Mouse (Mus musculus) embryo, embryonic 11.5 days (tissue): ENCODE data around the gene Hist1h2bf.
"Not testable (repeated sequence)": the region's sequence is repeated elsewhere in the genome, so short reads cannot be mapped to it uniquely, and the experiment has no call there.

ENCODE experiments used
- DNase-seq: peaks from one replicate; pipeline ENCODE4 v3.0.0-alpha.2; 2012; ENCODE audit warnings: low read depth, low spot score

Hist1h2bf gene

DNA sequence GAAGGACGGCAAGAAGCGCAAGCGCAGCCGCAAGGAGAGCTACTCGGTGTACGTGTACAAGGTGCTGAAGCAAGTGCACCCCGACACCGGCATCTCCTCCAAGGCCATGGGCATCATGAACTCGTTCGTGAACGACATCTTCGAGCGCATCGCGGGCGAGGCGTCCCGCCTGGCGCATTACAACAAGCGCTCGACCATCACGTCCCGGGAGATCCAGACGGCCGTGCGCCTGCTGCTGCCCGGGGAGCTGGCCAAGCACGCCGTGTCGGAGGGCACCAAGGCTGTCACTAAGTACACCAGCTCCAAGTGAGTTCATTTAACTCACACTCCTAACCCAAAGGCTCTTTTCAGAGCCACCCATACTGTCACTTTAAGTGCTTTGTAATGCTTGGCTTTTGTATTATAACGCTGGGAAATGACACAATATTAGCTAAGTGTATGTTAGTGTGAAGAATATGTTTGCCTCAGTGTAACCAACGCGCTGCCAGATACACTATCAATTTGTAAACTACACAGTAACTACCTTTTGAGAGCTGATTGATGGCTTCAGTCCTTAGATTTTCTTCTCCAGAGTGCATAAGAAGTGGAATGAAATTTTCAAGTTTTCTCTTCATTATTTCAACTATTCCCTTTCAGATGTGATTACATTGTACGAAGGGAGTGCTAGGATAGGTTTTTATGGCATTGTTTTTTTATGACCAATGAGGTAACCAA lies 2.3 kb downstream of the Hist1h2bf start:
- DNase-seq = not testable (repeated sequence)

DNA sequence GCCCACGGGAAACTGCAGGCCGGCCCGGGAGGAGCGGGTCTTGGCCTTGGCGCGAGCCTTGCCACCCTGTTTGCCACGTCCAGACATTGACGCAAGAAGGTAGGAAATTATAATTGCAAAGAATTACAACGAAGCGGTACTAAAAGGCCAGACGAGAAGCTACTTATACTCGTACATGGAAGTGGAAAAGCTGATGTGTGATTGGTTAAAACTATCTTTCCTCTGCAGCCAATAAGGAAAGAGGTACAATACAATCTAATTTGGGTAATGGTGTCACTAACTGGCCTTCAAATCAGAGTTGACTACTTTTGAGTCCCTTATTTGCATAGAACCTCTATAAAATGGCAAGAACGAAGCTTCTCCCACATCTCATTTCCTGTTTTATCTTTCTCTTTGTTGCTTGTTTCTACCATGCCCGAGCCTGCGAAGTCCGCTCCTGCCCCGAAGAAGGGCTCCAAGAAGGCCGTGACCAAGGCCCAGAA lies 2.9 kb downstream of the Hist1h2bf start, which contains the start of the genes Hist1h2ae and Hist1h2bg:
Gene Hist1h2ae (minus strand): TSS at position 199 of the 482 bp plus-strand sequence.
Gene Hist1h2bg (plus strand): TSS at position 375 of the 482 bp plus-strand sequence.
- no peak for DNase-seq

DNA sequence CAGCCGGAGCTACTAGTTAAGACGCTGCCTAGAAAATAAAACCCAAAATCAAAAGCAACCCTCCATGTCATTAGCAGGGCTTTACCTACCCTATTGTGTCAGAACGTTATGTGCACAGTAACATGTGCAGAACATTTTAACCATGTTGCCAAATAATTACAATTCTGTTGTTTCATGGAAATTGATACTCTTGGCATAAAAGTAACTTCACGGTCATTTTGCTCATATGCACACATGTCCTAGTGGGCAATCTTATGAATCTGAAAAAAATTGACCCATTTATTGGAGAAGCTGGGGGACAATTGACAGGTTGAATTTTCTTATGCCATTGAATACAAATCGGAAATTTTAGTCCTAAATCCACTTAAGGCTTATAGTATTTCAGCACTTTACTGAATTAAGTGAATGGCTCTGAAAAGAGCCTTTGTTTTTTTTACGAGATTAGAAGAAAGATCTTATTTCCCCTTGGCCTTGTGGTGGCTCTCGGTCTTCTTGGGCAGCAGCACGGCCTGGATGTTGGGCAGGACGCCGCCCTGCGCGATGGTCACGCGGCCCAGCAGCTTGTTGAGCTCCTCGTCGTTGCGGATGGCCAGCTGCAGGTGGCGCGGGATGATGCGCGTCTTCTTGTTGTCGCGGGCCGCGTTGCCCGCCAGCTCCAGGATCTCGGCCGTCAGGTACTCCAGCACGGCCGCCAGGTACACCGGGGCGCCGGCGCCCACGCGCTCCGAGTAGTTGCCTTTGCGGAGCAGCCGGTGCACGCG lies 3.6 kb downstream of the Hist1h2bf start:
- DNase-seq = not testable (repeated sequence)

DNA sequence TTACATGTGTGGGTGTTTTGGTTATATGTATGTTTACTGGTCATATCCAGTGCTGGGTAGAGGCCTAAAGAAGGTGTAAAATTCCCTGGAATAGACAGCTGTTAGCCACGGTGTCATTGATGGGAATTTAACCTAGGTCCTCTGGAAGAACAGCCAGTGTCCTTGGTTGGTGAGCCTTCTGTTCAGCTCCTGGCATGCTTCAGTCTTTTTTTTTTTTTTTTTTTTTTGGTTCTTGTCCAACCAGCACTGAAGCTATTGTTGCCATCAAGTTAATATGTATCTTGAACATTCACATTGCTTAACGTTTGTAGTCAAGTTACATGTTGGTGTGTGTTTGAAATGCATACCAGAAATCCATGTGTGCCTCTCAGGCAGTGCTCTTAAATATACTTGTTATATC lies 9.5 kb downstream of the Hist1h2bf start:
- DNase-seq = no peak

DNA sequence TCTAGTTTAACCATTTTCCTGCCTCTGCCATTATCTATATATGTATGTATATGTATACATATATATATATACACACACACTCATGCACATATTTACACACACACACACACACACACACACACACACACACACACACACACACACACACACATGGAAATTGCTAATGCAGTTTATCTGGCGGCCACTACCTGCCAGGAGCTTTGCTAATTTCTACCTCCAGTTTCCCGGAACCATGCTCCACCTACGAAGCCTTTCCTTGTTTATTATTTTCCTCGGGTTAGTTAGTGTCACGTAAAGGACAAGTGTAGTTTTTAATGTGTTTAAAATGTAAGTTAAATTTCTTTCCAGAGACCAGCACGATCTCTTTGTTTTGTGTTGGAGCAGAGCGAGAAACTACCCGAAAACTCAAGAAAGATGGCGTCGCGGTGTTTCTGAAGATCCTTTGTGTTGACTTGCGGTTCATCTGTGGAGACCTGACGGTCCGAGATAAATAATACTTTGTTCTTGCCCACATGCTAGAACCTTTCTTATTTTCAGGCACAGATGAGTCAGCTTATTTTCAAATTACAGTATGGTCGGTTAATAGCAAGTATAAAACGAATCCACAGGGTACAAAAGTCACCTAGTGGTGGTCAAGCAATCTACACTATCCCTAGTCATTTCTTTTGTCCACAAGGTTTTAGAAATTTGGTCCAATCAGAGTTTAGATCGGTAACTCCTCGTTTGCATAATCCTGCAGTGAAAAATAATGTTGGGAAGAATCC lies 11.1 kb downstream of the Hist1h2bf start:
- DNase-seq = no peak

DNA sequence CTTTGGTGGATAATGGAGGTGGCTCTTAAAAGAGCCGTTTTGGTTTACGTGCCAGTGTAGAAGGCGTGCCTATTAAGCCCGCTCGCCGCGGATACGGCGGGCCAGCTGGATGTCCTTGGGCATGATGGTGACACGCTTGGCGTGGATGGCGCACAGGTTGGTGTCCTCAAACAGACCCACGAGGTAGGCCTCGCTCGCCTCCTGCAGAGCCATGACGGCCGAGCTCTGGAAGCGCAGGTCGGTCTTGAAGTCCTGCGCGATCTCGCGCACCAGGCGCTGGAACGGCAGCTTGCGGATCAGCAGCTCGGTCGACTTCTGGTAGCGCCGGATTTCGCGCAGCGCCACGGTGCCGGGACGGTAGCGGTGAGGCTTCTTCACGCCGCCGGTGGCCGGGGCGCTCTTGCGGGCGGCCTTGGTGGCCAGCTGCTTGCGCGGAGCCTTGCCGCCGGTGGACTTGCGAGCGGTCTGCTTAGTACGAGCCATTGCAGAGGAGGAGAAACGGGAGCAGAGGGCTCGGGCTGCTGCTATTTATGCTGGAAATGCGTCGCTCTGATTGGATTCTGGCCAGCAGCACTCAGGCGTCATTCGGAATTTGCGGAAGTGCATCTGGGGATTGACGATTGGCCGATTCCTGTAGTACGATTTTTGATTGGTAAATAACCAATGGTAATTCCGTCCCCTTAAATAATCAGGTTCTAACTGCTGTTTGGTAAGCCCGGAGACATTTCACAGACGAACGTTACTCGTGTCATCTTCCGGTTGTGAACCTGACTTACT lies 11.9 kb downstream of the Hist1h2bf start, which contains the start of gene Hist1h3e:
Gene Hist1h3e (minus strand): TSS at position 487 of the 777 bp plus-strand sequence.
- DNase-seq = peak; percentile 94

DNA sequence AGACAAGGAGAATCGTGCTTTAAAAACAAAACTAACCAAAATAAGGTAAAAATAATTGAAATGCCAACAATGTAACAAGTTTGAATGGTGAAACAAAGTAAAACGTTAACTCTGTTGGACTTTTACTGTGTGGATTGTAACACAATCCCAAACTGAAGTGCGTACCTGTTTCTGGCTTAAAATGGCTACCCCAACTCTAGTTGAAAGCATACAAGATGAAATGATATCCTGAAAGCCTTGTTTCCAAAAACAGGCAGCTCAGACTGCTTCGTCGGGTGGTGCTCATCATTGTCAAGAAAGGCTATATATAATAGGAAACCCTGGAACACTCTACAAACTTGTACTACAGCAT lies 12.5 kb downstream of the Hist1h2bf start:
- not testable (repeated sequence) for DNase-seq

DNA sequence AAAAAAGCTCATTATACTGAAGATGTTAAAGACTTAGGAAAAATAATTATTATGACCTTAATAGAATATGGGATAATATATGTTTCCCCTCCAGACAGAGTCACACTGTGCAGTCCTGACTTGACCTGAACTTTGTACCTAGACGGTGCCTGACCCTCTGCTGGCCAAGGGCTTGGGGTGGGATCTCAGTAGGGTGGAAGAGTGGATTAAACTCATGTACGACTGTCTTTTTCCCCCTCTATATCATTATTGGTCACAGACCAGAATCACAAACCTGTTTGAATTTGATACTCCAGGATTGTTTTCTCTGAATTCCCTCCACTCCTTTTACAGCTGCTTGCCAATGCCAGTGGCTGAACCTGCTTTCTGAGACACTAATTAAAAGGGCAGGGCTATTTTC lies 13.3 kb downstream of the Hist1h2bf start:
- DNase-seq = not testable (repeated sequence)

DNA sequence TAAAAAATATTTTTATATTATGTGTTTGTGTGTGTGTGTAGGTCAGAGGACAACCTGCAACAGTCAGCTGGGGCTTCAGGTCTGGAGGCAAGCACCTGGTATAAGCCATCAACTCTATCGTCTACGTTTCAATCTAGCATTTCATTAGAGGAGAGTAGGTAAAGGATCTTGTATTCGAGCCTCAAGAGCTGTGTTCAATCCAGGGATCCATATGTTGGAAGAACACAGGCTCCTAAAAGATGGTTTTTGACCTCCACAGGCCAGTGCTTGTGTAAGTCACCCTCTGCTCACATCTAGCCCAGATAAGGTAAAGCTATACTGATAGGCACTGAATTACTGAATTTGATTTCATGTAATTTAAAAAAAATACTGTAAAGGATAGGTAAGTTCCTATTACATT lies 17.1 kb downstream of the Hist1h2bf start:
- DNase-seq = no peak

DNA sequence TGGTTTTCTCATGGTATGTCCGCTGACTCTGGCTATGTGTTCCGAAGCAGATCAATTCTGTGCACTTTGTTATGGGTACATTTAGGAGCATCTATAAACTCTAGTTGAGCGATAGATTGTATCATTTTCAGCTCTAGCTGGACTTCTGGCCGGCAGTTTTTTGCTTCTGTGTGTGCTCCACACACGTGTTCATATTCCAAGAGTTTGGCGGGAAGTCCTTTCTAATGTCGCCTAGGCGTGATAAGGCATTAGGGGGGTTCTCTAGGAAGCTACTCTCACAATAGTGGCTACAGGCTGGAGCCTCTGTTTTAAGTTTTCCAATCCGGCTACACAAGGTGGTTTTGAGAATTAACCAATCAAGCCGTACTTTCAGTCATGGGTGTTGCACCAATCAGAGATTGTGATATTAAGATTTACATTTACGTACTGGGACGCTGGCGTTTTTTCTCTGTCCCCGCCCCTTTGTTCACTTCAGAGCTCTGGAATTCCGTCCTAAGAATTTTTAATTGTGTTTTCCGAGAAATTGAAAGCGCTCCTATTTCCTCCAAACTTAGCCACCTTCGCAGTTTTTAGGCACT lies 18.1 kb downstream of the Hist1h2bf start:
- DNase-seq = no peak

DNA sequence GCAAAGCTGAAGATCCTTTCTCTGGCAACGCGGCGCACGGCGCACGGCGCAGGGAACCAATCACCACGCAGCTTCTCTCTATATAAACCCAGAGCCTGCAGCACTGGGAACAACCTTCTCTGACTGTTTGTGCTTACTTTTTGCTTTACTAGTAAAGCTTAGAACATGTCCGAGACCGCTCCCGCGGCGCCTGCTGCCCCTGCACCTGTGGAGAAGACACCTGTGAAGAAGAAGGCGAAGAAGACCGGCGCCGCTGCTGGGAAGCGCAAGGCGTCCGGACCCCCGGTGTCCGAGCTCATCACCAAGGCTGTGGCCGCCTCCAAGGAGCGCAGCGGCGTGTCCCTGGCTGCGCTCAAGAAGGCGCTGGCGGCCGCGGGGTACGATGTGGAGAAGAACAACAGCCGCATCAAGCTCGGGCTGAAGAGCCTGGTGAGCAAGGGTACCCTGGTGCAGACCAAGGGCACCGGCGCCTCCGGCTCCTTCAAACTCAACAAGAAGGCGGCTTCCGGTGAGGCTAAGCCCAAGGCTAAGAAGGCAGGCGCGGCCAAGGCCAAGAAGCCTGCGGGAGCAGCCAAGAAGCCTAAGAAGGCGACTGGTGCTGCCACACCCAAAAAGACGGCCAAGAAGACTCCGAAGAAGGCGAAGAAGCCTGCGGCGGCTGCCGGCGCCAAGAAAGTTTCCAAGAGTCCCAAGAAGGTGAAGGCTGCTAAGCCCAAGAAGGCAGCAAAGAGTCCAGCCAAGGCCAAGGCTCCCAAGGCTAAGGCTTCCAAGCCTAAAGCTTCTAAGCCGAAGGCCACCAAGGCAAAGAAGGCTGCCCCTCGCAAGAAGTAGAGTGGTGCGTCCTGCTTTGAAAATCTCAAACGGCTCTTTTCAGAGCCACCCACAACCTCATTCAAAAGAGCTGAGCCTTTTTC lies 18.8 kb downstream of the Hist1h2bf start:
- no peak for DNase-seq

DNA sequence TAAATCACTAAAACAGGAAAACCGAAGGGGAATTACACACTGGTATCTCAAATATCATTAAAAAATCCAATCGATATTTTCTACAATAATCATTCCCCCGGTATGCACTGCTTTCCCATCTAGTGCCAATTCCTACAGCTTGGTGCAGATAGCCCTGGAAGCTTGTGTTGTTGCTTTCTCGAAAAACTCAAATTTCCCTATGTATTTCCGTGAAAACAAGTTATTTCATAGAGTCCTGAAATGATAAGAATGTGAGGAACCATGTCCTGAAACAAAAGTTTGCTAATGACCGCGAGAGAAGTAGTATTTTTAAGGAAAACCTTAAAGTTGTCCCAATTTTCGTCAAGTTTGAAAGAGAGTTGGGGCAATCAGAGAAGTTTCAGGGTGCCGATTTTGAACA lies 19.6 kb downstream of the Hist1h2bf start:
- no peak for DNase-seq

DNA sequence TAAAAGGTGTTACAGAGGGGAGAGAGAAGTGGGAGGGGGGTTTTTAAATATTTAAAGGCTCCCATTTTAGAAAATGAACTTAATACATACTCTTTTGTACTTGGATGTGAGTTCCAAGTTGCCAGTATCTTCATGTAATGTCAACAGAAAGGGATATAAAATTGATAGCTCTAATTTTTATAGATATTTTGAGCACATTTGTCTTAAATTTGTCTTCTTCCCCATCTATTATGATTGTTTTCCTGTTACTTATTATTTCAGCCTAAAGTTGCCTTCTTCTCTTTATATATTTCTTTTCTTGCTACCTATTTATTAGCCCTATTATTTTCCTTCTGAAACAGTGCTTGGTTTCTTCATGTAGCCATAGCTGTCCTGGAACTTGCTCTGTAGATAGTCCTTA lies 21.0 kb downstream of the Hist1h2bf start, which contains the start of gene Hist1h1d:
Gene Hist1h1d (plus strand): TSS at position 301 of the 400 bp plus-strand sequence.
- no peak for DNase-seq

DNA sequence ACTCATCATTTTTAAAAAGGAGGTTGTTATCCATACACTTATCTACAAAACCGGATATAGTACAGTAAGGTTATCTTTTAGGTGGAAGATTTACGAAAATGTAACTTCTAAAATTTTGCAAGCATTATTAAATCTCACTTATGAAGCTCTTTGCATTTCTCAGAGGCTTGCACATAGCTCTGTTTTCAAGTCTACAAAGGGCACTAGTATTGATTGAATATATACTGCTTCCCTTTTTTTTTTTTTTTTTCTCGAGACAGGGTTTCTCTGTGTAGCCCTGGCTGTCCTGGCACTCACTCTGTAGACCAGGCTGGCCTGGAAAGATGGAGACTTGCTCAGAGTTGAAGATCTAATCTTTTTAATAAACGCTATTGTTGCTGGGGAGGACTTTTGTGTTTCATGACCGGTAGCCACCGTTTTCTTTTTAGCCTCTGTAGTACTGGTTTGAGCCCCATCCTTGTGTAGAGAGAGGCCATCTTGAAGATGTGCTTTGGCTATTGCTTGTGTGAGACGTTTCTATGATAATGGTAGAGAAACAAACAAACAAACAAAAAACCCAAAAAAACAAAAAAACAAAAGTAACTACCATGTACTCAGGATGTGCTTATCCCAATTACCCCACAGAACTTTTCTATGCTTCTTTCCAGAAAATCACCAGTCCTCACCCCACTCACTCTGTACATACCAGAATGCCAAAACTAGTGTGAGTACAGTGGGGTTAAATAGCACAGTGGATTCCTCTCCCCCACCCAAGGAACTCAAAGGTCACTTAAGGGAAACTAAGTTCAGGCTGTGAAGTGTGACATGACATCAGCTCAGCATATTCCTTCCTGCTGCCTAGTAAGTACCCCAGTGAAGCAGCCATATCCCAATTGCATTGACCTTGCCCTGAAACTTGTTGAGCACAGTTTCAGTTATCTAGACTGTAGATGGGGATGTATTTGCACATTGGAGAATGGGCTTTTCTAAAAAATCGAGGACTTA lies 21.8 kb downstream of the Hist1h2bf start:
- no peak for DNase-seq

DNA sequence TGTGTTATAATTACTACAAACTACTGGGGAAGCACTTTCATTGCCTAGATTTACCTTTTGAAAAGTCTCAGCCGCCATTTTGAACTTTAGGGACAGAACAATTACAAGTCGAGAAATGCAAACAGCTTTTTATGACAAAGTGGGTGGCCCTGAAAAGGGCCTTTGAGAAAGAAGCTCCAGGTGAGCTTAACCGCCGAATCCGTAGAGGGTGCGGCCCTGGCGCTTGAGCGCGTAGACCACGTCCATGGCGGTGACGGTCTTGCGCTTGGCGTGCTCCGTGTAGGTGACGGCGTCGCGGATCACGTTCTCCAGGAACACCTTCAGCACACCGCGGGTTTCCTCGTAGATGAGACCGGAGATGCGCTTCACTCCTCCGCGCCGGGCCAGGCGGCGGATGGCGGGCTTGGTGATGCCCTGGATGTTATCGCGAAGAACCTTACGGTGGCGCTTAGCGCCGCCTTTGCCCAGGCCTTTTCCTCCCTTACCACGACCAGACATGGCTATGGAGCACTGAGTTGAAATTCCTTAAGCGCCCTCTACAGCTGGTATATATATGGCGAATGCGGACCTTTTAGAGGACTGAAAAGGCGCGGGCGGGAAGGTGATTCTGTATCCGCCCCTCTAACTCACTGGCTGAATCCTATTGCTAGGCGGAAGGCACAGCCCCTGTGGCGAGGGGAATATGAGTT lies 22.7 kb downstream of the Hist1h2bf start, which contains the start of gene Hist1h4f:
Gene Hist1h4f (minus strand): TSS at position 503 of the 689 bp plus-strand sequence.
- DNase-seq = peak; percentile 92

DNA sequence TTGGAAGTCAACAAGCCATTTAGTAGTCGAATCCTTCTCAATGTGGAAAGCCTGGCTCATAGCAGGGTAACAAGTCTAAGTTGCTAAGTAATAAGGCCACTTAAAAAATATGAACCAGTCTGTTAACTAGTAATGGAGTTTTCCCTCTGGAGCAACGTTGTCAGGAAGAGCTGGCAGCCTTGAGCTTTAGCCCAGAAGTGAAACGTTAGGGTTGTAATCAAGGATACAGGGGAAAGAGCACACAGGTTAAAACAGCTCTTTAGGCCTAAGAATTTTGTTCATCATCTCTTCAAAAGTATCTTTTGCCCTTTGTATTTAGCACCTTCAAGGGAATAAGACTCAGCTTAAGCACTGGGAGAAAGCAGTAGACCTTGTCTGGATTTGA lies 23.2 kb downstream of the Hist1h2bf start:
- no peak for DNase-seq

DNA sequence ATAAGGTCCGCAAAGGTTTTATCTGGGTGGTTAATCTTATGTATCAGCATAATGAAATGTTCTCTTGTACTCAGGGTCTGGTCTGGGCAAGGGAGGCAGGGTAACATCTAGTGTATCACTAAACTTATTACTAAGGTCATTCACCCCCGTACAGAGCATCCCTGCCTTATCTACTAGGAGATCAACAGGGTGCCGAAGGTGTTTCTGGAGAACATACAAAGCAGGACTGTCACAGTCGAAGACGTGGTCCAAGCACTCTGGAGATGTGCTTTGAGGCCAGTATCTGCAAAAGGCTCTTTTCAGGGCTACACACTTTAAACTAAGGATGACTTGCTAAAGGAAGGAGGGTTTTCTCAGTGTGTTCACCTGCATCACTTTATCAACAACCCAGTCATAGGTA lies 27.3 kb downstream of the Hist1h2bf start:
- no peak for DNase-seq

DNA sequence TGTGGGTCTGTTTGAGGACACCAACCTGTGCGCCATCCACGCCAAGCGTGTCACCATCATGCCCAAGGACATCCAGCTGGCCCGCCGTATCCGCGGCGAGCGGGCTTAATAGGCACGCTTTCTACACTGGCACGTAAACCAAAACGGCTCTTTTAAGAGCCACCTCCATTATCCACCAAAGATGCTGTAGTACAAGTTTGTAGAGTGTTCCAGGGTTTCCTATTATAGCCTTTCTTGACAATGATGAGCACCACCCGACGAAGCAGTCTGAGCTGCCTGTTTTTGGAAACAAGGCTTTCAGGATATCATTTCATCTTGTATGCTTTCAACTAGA lies 29.2 kb downstream of the Hist1h2bf start:
- not testable (repeated sequence) for DNase-seq
